Mouse (Mus musculus): ENCODE measurements around the gene Mettl23.
"Not testable (repeated sequence)": the region's sequence is repeated elsewhere in the genome, so short reads cannot be mapped to it uniquely, and the experiment has no call there.

Gene Mettl23

DNA sequence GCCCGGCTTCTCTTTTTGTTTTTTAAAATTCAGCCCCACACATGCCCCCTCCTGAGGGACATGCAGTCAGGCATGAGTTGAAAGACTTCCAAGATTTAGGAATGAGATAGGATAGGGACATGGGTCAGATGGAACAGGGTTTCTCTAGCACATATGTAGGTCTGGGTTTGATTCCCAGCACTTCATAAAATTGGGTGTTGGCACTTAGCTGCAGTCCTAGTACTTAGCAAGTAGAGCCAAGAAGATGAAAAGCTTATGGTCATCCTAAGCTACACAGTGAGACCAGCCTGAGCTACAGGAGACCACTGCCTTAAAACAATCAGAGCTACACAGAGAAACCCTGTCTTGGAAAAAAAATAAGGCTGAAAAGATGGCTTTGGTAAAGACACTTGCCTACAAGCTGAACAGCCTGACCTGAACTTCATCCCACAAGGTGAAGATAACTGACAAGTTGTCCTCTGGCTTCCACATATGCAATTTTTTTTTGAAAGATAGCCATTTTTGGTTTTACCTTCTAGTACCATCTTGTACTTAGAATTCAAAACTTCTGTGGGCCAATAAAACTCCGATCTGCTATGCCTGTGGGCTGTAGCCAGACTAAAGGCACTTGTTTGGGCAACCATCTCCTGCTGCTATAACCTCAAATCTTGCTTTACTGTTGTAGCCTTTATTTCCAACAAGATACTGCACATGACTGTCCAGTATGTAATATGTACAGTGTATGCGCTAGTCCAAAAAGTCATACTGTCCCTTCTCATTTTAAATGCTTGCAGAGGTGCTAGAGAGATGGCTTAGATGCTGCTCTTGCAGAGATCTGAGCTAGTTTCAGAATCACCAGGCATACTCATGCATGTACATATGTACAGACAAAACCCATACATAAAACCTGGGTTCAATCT is 4.4 kb downstream of the Mettl23 start:
- no peak for DNase-seq (ENCODE audit: low spot score in 2 of 2)

DNA sequence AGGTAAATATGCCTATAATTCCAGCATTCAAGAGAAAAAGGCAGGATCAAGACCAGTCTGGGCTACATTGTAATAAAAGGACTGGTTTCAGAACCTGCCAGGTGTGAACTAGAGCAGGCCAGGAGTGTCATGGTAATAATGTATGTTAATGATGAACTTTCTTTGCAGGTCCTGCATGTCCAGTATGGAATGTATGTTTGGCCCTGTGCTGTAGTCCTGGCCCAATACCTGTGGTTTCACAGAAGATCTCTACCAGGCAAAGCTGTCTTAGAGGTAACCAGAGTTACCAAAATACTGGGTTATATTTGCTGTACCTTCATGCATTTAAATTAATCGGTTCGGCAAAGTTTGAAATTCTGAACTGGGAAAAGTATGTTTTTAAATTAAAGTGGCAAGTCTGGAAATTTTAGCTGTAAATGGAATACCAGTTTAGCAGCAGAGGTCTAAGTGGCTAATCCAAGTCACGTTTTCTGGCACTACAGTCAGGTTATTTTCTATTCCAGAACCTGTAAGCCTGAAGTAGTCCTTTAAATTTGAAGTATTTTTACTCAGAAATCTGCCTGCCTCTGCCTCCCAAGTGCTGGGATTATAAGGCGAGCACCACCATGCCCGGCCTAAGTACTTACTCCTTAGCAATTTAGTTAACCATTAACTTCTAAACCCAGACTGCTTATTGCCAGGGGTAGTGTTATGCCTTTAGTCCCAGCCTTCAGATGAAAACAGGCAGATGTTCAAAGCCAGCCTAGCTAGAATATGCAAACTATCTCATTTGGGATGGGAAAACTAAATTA is 5.2 kb downstream of the Mettl23 start:
- no peak for DNase-seq (ENCODE audit: low spot score in 2 of 2)

DNA sequence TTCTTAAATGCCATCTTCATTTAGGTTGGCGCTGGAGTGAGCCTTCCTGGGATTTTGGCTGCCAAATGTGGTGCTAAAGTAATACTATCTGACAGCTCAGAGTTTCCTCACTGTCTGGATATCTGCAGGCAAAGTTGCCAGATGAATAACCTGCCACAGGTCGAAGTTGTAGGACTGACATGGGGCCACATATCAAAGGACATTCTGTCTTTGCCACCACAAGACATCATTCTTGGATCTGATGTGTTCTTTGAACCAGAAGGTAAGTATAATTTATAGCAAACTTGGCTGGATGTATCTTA is 5.8 kb downstream of the Mettl23 start:
- not testable (repeated sequence) for DNase-seq (ENCODE audit: low spot score in 2 of 2)

DNA sequence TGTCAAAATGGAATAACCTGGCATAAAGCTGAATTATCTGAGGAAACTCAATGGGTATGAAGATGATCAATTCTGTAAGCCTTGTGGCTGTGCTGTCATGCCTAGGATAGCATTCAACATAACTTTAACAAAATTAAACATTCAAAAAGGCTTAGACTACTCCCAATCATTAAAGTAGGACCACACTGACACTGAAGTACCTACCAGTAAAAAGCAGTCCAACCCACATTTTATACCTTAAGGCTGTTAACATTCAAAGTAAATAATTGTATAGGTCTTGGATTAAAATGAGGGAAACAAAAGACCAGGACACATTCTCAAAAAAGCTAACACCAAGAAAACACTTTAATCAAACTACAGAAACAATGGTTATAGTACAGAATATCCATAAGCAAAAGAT is 6.5 kb downstream of the Mettl23 start:
- no peak for DNase-seq (ENCODE audit: low spot score in 2 of 2)

DNA sequence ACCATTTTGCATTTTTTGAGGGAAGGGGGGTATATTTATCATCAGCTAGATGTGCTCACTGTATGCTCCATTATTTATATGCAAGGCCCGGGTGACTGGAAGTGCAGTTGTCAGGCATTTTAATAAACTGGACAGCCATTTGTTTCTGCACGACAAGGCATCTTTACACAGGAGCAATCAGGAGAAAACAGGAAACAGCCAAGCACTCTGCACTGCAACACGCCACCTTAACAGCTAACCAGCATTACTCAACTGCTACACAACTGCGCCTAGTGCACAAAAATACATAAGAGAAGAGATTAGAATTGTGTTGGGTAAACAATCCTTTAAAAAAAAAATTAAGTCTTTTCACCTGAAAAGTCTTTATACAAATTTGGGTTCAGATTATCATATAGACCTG is 7.0 kb downstream of the Mettl23 start:
- no peak for DNase-seq (ENCODE audit: low spot score in 2 of 2)

DNA sequence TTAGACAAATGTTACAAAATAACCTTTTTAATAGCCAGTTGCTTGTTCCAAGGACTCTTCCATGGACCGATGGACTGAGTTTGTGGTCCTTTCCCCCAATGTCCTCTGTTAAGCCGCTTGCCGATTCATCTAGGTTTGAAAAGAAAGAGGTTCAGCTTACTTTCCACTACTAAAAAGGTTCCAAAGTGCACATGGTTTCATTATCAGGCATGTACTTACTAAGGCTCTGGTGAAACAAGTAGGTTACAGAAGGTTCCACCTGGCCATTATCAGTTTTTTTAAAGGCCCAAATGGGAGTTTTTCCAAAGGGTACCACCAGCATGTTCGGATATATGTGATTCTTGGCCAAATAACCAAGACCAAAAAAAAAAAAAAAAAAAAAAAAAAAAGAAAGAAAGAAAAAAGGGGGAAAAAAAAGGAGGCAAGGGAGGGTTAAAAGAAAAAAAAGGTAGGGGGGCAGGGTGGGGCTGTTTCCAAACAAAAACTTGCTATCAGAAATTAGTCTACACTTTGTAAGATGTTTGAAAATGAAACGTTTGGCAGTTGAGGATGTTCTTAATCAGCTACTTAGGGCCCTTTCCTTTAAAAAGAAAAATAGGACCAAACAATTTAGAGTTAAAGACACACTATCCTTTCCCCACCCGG is 7.9 kb downstream of the Mettl23 start:
- no peak for DNase-seq (ENCODE audit: low spot score in 2 of 2)

DNA sequence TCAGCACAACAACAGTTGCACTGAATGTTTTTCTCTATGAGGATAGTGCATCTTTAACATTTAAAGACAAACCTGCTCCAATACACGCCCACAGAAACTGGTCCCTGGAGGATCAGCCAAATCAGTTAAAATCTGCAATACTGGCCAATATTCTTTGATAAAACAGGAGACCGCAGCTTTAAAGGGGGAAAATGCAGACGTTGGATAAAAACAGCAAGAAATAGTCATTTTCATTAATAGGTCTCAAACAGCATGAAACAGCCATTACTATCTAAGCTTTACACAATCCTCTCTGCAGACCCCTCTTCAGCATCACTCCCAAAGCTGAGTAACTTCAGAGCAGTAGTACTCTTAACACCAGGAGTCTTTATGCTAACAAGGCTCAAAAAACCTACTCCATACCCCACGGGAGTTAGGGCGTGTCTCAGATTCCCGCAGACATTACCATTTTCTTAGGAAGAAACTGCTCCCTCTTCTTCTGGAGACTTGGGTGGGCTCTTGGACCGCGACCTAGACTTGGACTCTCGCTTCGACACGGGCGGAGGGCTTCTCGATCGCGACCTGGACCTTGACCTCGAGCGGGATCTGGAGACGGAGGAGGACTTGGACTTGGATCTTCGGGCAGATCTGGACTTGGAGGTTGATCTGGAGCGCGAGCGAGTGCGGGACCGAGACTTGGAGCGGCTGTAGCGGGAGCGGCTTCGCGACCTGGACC is 8.7 kb downstream of the Mettl23 start:
- DNase-seq (ENCODE audit: low spot score in 2 of 2), result no peak

DNA sequence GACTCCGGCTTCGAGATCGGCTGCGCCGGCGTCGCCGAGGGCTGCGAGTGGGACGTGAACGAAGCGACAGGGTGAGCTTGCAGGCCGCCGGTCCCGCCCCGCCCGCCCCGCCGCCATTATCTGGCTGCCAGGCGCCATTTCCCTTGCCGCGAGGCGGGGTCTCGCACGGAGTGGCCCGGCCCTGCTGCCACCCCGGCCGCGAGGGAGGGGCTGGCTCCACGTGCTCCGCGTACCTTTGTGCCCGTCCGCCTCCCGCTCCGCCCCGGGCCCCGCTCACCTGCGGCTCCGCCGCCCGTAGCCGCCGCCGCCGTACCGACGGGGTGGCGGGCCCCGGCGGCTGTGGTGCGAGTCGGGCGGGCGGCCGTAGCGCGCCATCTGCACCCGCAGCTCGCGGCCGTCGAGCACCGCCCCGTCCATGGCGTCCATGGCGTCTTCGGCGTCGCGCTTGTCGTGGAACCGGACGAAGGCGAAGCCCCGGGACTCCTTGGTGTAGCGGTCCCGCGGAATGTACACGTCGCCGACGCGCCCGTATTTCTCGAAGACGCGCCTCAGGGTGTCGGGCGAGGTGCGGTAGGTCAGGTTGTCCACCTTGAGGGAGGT is 9.3 kb downstream of the Mettl23 start, which contains the start of gene Mfsd11:
Gene Mfsd11, plus strand, starts transcription at position 150 of the 600 bp plus-strand sequence.
- DNase-seq (ENCODE audit: low spot score in 2 of 2), result peak; percentile 79 to 81

DNA sequence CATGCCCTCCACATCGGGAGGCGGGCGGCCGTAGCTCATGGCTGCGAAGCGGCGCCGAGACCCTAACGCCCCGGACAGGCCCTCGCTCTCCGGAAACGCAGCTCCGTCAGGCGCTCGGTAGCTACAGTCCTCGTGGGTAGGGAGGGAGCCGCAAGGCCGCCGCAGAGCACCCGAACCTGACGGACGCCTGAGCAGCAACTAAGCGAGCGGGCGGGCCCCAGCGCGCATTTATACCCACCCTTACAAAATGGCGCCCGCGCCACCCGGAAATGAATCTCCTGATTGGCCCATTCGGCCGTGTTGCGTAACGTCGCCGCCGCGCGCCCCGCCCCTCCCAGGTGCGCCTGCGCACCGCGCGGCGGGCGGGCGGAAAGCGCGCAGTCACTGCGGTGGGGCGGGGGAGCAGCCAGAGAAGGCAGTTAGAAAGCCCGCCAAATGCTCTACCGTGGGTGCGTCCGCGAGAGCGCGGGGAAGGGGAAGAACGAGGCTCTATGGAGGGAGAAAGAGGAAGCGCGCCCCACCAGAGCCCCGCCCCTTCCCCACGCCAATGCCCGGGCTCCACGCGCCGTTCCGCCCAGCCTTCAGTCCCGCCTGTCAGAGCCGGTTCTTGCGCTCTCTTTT is 9.9 kb downstream of the Mettl23 start, which contains the start of gene Srsf2:
Gene Srsf2, minus strand, starts transcription at position 204 of the 621 bp plus-strand sequence.
- DNase-seq (ENCODE audit: low spot score in 2 of 2), result peak; percentile 97

DNA sequence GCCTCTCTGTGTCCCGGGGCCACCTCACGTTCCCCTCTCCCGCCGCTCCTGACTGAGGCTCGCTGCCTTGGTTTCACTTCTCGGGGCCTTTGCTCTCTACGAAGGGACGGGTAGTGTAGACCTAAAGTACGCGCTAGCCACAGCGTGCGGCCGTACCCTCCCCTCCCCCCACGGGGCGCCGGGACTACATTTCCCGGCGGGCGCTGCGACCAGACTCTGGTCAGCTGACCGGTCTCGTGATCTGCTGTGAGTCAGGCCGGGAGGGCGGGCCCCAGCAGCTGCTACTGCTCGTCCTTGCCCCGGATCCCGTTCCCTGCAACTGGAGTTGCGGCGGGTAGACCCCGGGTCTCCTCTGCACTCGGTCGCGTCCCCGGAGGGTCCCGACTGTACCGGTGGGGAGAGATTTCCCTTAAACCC is 10.4 kb downstream of the Mettl23 start:
- peak; percentile 95 to 97 for DNase-seq (ENCODE audit: low spot score in 2 of 2)

DNA sequence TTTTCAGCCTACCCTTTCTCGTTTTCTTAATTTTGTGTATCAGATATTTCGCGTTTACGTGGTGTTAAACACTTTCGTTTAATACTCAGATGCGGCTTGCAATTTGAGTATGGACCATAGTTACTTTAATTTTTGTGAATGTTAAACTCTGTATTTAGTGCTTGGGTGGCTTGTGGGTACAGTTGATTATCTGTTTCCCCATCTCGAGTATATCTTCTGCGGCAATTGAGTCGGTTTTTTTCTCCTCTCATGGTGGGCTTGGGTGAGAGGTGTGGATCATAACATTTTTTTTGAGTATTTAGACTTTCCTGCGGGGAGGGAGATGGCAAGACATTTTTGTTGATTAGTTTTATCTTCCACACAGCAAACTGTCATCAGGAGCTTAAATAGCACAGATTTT is 11.2 kb downstream of the Mettl23 start:
- DNase-seq (ENCODE audit: low spot score in 2 of 2), result no peak

DNA sequence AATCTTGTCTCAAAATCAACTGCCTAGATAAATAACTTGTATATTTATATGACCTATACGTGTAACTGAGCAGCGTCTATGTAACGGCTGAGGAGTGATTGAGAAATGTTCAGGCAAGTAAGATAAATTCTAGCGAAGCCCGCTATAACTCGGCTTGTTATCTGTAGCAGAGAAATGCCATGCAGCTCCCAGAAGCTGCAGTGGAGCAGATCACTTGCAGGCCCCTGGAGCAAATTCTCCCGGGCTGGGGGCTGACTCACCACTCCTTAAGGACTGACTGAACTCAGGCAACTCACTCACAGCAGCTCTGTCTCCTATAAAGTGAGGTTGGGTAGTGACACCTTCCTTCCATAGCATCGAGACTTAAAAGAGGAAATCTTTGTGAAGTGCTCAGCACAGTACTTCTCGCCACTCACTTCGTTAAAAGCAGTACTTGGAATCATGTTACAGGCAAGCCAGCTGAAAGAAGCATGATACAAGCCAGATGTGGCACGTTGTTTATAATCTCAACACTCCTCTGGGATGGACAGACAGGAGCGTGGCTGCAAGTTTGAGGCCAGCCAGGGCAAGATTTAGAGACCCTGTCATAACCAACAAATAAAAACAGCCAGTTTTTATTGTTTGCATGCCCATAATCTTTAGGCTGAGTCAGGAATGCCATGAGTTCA is 14.2 kb downstream of the Mettl23 start:
- DNase-seq (ENCODE audit: low spot score in 2 of 2), result no peak

DNA sequence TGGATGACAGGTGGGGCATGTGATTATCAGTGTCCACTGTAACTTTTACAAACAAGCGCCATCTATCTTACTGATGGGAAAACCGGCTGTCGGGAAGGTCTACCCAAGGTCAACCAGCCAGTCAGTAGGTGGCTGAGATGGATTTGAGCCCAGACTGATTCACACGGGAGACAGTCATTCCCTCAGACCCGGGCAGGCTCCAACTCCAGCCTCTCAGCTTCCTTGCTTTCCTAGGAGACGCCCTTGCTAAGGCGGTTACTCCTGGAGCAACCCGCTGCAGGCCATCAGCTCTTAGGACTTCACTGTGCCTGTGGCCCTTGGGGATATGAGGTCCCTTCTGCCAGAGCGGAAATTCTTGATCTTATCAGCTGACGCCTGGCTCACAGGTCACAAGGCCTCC is 21.4 kb downstream of the Mettl23 start:
- DNase-seq (ENCODE audit: low spot score in 2 of 2), result no peak

DNA sequence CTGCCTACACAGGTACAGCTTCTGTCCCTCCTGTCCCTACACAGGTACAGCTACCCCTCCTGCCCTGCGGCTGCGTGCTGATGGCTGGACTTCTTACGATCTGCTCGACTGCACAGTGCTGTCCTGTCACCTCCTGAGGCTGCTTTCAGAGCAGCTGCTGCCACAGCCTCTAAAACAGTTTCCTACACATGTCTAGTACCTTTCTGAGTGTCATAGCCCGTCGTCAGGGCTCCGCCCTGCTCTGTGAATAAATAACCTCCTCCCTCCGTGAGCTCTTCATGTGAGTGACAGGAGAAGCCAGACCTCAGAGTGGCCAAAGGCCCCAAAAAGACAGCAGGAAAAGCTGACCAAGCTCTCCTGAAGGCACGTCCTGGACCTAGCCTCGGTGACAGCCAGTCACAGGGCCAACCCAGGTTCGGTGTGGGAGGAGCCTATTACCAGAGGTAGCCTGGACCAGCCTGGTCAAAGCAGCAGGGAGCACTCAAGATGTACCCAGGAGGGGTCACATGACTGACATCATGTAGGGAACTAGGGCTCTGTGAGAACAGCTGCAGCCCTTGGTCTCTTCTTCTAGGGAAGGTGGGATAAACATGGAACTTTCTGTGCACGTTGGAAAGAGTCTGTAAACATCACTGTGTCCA is 23.0 kb downstream of the Mettl23 start:
- DNase-seq (ENCODE audit: low spot score in 2 of 2), result no peak

DNA sequence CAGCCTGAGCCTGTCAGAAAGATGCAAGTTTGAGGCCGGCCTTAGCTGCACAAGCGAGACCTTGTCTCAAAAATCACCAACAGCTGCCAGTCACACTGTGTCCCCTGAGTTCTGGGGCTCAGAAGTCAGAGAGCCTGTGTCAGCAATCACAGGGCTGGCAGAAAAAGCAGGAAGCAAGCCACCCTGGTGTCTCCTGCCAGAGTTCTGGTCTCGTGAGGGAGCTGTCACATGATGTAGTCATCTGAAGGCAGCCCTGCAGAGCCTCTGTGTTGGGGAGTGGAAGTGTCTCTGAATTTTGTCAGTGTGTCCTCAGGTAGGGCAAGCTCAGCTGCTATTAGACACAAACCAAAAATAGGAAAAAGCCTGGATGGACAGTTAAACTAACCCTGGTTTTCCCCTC is 25.1 kb downstream of the Mettl23 start:
- DNase-seq (ENCODE audit: low spot score in 2 of 2), result no peak

DNA sequence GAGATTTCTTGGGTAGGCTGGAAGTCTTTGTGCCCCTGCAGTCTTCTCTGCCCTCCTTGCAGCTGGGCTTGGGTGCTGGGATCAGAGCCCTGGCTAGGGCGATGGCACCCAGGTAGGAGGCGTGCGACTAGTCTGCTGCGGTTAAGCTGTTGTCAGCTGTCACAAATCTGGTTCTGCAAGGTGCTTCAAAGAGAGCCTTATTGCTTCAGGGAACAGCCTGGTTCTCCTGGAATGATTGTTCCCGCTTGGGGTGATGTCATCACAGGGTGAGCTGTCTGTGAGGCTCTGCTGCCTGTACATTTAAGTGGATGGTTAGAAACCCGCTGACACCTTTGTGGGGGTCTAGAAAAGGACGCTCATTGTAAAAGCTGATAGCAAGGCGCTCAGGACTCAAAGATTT is 26.1 kb downstream of the Mettl23 start:
- no peak for DNase-seq (ENCODE audit: low spot score in 2 of 2)

DNA sequence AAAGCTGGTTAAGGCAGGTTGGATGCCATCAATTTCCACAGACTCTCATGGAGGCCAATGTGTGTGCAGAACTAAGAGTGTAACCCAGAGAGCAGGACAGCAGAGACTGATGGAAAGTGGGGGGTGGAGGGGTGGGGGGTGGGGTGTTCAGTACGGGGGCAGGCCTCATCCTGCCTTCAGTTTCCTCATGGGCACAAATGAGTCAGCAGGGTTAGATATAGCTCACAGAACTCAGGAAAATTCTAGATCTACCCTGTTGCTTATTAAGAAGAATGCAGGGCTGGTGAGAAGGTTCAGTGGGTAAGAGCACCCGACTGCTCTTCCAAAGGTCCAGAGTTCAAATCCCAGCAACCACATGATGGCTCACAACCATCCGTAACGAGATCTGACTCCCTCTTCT is 26.6 kb downstream of the Mettl23 start:
- DNase-seq (ENCODE audit: low spot score in 2 of 2), result no peak

DNA sequence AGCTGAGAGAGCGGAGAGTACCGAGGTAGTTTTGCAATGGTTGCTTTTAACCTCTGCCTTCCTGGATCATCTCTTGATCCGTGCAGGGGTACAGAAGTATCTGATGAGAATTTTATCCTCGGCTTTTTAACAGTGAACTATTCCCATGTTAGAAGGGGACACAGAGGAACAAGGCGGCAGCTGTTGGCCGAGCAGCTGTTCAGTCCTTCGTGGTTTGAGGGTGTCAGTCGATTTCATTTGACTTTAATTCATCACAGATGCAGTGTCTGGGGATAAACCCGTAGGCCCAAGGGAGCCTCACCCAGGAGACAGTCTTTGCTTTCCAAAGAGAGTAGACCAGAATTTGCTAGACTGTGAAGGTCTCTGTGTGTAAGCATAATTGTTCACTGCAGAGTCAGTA is 28.5 kb downstream of the Mettl23 start:
- no peak for DNase-seq (ENCODE audit: low spot score in 2 of 2)

DNA sequence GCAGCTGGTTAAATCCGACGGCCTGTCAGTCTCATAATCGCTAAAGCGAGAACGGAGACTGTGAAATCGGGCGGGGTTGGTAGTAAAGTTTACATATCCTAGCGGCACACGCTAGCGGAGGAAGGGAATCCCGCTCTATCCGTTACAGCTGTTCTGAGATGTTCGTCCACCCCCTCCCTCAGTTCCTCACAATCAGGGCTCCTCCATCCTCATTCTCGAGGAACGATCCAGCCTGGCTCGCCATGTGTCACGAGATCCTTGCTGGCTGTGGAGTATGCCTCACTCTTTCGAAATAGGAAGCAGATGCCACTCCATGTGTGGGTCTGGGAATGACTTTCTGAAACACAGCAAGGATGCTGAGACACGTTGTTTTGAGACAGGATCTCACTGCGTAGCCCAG is 30.9 kb downstream of the Mettl23 start:
- DNase-seq (ENCODE audit: low spot score in 2 of 2), result no peak

DNA sequence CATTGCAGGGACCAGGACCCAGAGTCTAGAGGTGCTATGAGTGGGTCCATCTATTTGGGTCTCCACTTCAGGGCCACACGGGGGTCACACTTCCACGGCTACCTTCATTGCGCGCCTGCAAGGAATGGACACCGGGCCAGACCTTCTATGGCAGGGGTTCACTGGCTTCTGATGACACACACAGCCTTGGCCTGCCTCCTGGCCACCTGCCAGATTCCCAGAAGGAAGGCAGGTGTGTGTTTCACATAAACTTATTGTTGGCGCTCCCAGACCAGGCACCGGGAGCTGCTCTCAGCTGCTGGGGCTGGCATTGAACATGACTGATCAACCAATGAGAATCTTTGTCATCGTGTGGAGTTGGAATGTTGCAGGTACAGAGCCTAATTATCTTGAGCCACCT is 35.4 kb downstream of the Mettl23 start:
- DNase-seq (ENCODE audit: low spot score in 2 of 2), result no peak
